Mouse (Mus musculus): ENCODE results near the gene 4933406M09Rik.

DNA sequence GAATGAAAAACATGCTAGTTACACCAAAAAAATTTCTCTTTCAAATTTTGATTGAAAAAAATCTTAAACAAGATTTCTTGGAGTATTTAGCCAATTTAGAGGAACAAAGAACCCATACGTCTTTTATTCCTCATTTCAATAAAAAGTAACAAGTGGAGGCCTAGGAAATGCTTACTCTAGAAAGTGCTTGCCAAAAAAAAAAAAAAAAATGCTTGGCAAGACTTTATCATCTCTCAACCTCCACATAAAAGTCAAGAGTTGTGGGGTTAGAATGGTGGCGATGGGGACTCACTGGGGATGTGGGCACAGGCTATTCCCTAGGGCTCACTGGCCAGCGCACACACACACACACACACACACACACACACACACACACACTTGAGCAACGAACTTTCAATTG is 22.5 kb upstream of the 4933406M09Rik start:
- TF ChIP-seq CTCF (IDR thresholded peaks at IDR 0.05; ENCODE audit: low read depth) (no peak), EP300 (optimal IDR thresholded peaks at IDR 0.05) (no peak)

Measured in stomach, postnatal 0 days (tissue).